Mouse (Mus musculus): ENCODE measurements at regions not wholly inside any gene's neighbourhood (a gene's known extent, or its start where the extent isn't known, plus 50 kb on each side); places are given as distances from the start of the nearest gene placed in this dataset.

DNA sequence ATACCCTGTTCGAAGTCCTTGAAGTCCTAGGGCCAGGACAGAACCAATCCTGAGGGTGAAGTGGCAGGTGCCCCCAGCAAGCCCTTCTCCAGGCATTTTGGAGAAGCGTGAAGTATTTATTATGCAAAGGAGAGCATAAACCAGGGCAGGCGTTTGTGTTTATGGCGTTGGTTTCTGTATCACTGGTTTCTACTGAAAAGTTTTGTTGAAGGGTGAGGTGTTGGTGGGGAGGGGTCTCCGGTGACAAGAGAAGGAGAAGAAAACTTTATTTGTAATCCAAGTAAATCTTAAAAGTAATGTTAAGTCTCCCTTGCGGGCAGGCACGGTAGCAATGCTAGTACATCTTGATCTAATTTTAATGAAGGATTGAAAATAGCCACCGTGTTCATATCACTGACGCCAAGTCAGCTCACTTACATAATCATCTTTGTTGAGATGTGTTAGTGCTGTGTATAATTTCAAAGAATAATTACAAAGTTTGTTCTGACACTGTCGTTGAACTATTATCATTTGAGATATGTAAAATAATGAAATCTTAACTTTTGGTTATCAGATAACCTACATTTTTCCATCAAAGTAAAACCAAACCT is 140.2 kb downstream of the Ogfrl1 start:
- TF ChIP-seq CTCF (IDR thresholded peaks at IDR 0.05; ENCODE audit: extremely low read depth, insufficient read depth, low read length) (no peak), POLR2A (IDR thresholded peaks at IDR 0.05; ENCODE audit: extremely low read depth, insufficient read depth, low read length) (no peak)
